Mouse (Mus musculus) regulatory T cell (primary cell): ENCODE results near the gene Ctnnb1.

Experiments used
- in situ Hi-C: fragments of 300-600 bp; cut with MboI, MseI; formaldehyde crosslinking; loops from one replicate; pipeline ENCODE4 v1.15.1; 2025; ENCODE audit warnings: high pct_unique_total_duplicates

Ctnnb1 gene

GRCm38 (mm10) chr9:120926939-120927606 lies 1.9 kb upstream of the Ctnnb1 start:
- in situ Hi-C loops = no loop called here

- in situ Hi-C loops = no loop called here
Observed at GRCm38 (mm10) chr9:120930021-120930420, 1.0 kb downstream of the Ctnnb1 start.

GRCm38 (mm10) chr9:120930811-120931210 lies 1.8 kb downstream of the Ctnnb1 start:
- in situ Hi-C loops = no loop called here

DNA sequence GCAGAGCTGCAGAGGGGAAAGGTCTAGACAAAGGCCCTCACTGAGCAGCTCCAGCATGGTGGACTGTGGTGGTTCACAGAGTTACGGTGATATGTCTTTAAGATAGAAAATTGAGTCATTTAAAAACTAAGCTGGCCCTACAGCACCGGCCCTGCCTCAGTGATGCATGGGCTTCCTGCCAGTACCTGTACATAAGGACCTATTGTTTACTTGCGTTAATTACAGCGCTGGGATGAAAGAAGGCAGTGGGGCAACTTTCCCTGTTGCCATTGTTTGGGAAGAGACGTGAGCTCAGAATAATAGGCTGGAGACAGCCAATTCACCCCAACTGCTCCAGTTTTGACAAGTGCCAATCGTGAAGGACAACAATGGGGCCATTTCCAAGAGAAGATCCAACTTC lies 3.4 kb downstream of the Ctnnb1 start:
- in situ Hi-C loops = no loop called here

GRCm38 (mm10) chr9:120932797-120933586 lies 4.0 kb downstream of the Ctnnb1 start:
- in situ Hi-C loops = no loop called here

GRCm38 (mm10) chr9:120933587-120933885 lies 4.5 kb downstream of the Ctnnb1 start:
- in situ Hi-C loops = no loop called here

GRCm38 (mm10) chr9:120933886-120934758 lies 5.1 kb downstream of the Ctnnb1 start:
- in situ Hi-C loops = no loop called here

GRCm38 (mm10) chr9:120934821-120935633 lies 6.0 kb downstream of the Ctnnb1 start:
- in situ Hi-C loops = no loop called here

DNA sequence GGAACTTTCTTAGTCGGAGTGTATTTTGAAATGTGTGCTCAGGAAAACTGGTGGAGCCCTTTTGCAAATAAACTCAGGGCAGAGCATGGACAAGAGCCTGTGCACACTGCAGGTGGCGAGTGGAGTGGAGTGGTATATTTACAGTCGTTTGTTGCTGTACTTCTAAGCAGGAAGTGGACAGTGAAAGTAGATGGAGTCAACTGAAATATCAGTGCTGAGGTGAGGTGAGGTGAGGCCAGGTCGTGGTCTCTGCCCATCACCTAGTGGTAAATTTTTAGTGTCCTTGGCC lies 6.6 kb downstream of the Ctnnb1 start:
- in situ Hi-C loops = no loop called here

DNA sequence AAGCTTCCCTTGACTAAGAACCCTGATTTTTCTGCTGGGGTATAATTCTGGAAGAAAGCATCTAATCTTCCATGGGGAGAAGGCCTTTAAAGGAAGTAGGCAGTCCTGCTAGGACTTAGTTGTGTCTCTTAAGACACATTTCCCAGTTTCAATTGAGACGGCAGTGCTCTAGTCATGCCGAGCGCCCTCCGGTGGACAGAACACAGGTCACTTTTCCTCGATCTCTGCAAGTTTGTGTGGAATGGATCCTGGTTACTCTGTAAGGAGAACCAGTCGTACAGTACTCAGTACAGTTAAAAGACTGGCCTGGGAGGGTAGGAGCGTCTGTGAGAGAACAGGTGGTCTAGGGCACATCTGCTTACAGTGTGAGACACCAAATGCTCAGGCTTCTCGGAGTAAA lies 7.3 kb downstream of the Ctnnb1 start:
- in situ Hi-C loops = no loop called here

GRCm38 (mm10) chr9:120940858-120941257 lies 11.8 kb downstream of the Ctnnb1 start:
- in situ Hi-C loops = no loop called here

GRCm38 (mm10) chr9:120943757-120944156 lies 14.7 kb downstream of the Ctnnb1 start:
- in situ Hi-C loops = no loop called here

DNA sequence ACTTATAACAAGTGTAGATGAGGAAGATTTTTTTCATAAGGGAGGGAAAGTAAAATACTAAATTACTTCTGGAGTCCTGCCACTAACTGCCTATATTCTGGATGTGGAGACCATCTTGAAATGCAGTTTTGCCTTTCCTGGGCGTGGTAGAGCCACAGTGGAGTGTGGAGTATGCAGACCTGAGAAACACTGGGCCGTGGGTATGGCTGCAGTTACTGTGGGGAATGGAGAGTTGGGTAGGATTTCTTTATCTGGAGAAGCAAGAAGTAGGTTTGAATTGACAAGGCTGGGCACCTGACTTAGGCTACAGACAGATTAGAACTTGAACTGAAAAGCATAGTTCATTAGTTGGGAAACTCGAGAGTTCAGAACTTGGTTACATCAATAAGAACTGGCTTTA lies 15.2 kb downstream of the Ctnnb1 start:
- in situ Hi-C loops = no loop called here

- in situ Hi-C loops = no loop called here
Observed at GRCm38 (mm10) chr9:120946131-120946530, 17.1 kb downstream of the Ctnnb1 start.

- in situ Hi-C loops = no loop called here
Observed at GRCm38 (mm10) chr9:120948832-120949231, 19.8 kb downstream of the Ctnnb1 start.

GRCm38 (mm10) chr9:120950761-120951160 lies 21.7 kb downstream of the Ctnnb1 start:
- in situ Hi-C loops = no loop called here

DNA sequence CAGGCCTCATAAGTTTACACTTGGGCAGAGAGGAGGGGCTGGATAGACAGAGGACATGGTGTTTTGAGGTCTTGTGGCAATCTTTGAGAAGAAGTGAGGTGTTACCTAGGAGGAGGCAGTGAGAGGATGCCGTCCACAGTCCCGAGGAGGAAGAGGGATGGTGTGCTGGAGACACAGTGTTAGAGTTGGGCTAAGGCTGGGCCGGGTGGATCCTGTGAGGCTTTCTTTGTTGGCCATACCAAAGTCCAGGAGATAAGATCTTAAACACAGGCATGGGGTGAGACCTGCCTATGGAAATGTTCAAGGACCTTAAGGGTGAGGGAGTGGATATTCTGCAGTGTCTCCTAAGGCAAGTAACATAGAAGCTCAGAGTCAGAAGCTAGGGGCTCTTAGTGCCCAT lies 22.9 kb downstream of the Ctnnb1 start:
- in situ Hi-C loops = no loop called here

- in situ Hi-C loops = no loop called here
Observed at GRCm38 (mm10) chr9:120958051-120958450, 29.0 kb downstream of the Ctnnb1 start.

- in situ Hi-C loops = no loop called here
Observed at GRCm38 (mm10) chr9:120958560-120958959, 29.5 kb downstream of the Ctnnb1 start.

GRCm38 (mm10) chr9:120959225-120959624 lies 30.2 kb downstream of the Ctnnb1 start:
- in situ Hi-C loops = no loop called here

DNA sequence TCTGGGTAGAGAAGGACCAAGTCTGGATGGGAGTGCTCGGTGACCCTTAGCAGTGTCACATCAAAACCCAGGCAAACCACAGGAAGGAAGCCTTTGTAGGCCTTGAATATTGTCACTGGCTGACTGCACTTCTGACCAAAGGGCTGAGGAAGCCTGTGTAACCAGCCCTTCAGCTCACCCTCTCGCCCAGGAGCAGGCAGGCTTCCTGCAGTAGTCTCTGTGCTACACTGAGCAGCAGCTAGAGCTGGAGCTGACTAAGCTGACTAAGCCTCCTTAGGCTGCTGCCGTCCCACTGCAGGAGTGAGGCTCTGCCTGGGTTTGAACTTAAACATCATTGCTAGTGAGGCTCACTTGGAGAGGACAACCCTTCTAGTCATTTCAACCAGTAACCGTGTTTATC lies 31.6 kb downstream of the Ctnnb1 start:
- in situ Hi-C loops = no loop called here

GRCm38 (mm10) chr9:120961466-120961865 lies 32.5 kb downstream of the Ctnnb1 start:
- in situ Hi-C loops = no loop called here
